22 mouse cellular contexts compared by ENCODE assay signal in the genomic region with DNA sequence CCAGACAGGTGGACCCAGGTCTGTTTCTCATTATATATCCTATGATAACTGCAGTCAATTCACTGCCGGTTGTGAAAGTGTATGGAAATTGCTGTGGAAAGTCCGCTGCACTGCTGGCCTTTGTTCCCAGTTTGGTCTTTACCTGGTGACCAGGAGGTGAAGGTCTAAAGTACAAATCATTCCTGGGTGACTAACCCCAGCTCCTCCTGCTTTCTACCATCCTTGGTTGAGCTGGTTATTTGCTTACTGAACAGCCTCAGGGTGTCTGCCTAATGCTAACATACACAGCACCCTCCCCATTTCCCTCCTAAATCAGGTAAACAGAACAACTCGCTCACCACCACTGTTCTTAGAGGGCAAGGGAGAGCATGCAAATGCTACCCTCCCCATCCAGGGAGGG.
DNase-seq lines count a peak whose midpoint lies in the region; ATAC-seq and TF ChIP-seq lines count a peak whose summit lies in the region.
"Had no signal": no experiment of that assay in that cellular context is flagged by ENCODE, and none has a peak within 500 bp of the region (broad histone marks: within the 10 kb centered on the region; RNA-seq: fewer than 3 reads in every experiment).

No protein-coding gene starts in this region.

- H3K4me2 ChIP-seq in kidney, embryonic 14.5 days (replicated peaks; ENCODE audit: low read depth, low read length), result no peak overlapping the region
- no peak overlapping the region for H3K4me2 ChIP-seq in stomach, embryonic 16.5 days (ENCODE audit: low read depth, low read length)
- no peak overlapping the region for H3K4me2 ChIP-seq in heart, embryonic 11.5 days
- H3K4me2 ChIP-seq: heart, embryonic 12.5 days; hindbrain, embryonic 14.5 days; midbrain, embryonic 15.5 days; neural tube, embryonic 15.5 days had no signal

- no peaks in the 10 kb centered on the region for H3K27me3 ChIP-seq in kidney, embryonic 14.5 days (ENCODE audit: control insufficient read depth, insufficient read depth, low read length)
- no peaks in the 10 kb centered on the region for H3K27me3 ChIP-seq in kidney, adult 2 months (replicated peaks; ENCODE audit: control insufficient read depth, insufficient read depth, low read length)
- no peaks in the 10 kb centered on the region for H3K27me3 ChIP-seq in stomach, embryonic 16.5 days (ENCODE audit: control insufficient read depth, insufficient read depth, low read length)
- H3K27me3 ChIP-seq in heart, embryonic 11.5 days (ENCODE audit: control insufficient read depth, insufficient read depth, low read length), result no peaks in the 10 kb centered on the region
- H3K27me3 ChIP-seq: heart, embryonic 12.5 days; megakaryocyte, embryonic 14.5 days; midbrain, embryonic 15.5 days; neural tube, embryonic 15.5 days; Patski had no signal

- H3K9ac ChIP-seq in kidney, embryonic 14.5 days (ENCODE audit: low read depth, low read length), result no peak overlapping the region
- H3K9ac ChIP-seq in stomach, embryonic 16.5 days (ENCODE audit: low read length), result no peak overlapping the region
- no peak overlapping the region for H3K9ac ChIP-seq in heart, embryonic 11.5 days (ENCODE audit: low read depth, low read length)
- H3K9ac ChIP-seq: heart, embryonic 12.5 days; hindbrain, embryonic 14.5 days; midbrain, embryonic 15.5 days; neural tube, embryonic 15.5 days had no signal

- H3K4me1 ChIP-seq in kidney, embryonic 14.5 days (ENCODE audit: control insufficient read depth, insufficient read depth, low read length), result no peaks in the 10 kb centered on the region
- peaks cover 22% of the 10 kb centered on the region for H3K4me1 ChIP-seq in kidney, adult 2 months (ENCODE audit: control insufficient read depth, insufficient read depth, low read length)
- peaks cover 6% of the 10 kb centered on the region for H3K4me1 ChIP-seq in stomach, embryonic 16.5 days (ENCODE audit: control insufficient read depth, insufficient read depth, low read length)
- H3K4me1 ChIP-seq in heart, embryonic 11.5 days (ENCODE audit: control insufficient read depth, insufficient read depth, low read length), result no peaks in the 10 kb centered on the region
- H3K4me1 ChIP-seq: heart, embryonic 12.5 days; megakaryocyte, embryonic 14.5 days; midbrain, embryonic 15.5 days; neural tube, embryonic 15.5 days had no signal

- no peaks in the 10 kb centered on the region for H3K9me3 ChIP-seq in kidney, embryonic 14.5 days (ENCODE audit: control insufficient read depth, low read length)
- H3K9me3 ChIP-seq in stomach, embryonic 16.5 days (replicated peaks; ENCODE audit: control insufficient read depth, low read length), result no peaks in the 10 kb centered on the region
- H3K9me3 ChIP-seq in heart, embryonic 11.5 days (replicated peaks; ENCODE audit: control insufficient read depth, low read length), result no peaks in the 10 kb centered on the region
- H3K9me3 ChIP-seq: heart, embryonic 12.5 days; megakaryocyte, embryonic 14.5 days; midbrain, embryonic 15.5 days; neural tube, embryonic 15.5 days had no signal

- peak; percentile 82 for DNase-seq in kidney, adult 11 months
- DNase-seq in kidney, adult 2 months, result peak; percentile 90
- DNase-seq in kidney, postnatal 14 days, result peak; percentile 70
- DNase-seq in ovary, postnatal 10 days (ENCODE audit: low spot score), result no peak
- no peak for DNase-seq in heart, postnatal 4 days
- DNase-seq: adrenal gland, adult 8-10 months; cerebellum, postnatal 10 days; embryo, embryonic 11 days; gastrocnemius, adult 2 months; heart, postnatal 14 days; lung, adult 18-20 months; right cerebral cortex, postnatal 14 days had no signal

- no peak overlapping the region; the same call in 1 of the 2 replicates for H3K27ac ChIP-seq in kidney, embryonic 14.5 days (ENCODE audit: low read depth, low read length)
- H3K27ac ChIP-seq in kidney, adult 2 months (ENCODE audit: insufficient read depth, low read depth, low read length), result peak overlapping the region; percentile 94
- peak overlapping the region; percentile 33; the same call in 1 of the 2 replicates for H3K27ac ChIP-seq in stomach, embryonic 16.5 days (ENCODE audit: low read length)
- no peak overlapping the region for H3K27ac ChIP-seq in heart, embryonic 11.5 days (ENCODE audit: low read depth, low read length)
- H3K27ac ChIP-seq: gastrocnemius, adult 2 months; hindbrain, embryonic 14.5 days; midbrain, embryonic 15.5 days; neural tube, embryonic 15.5 days had no signal

- H3K36me3 ChIP-seq in kidney, embryonic 14.5 days (ENCODE audit: control insufficient read depth, insufficient read depth, low read length), result no peaks in the 10 kb centered on the region
- H3K36me3 ChIP-seq in kidney, adult 2 months (ENCODE audit: control insufficient read depth, insufficient read depth, low read length), result no peaks in the 10 kb centered on the region
- no peaks in the 10 kb centered on the region for H3K36me3 ChIP-seq in stomach, embryonic 16.5 days (ENCODE audit: control insufficient read depth, insufficient read depth, low read length)
- no peaks in the 10 kb centered on the region for H3K36me3 ChIP-seq in heart, embryonic 11.5 days (ENCODE audit: control insufficient read depth, insufficient read depth, low read length)
- H3K36me3 ChIP-seq: heart, embryonic 12.5 days; midbrain, embryonic 15.5 days; neural tube, embryonic 15.5 days had no signal

- no peak overlapping the region for H3K4me3 ChIP-seq in kidney, embryonic 14.5 days (ENCODE audit: low read length)
- no peak overlapping the region for H3K4me3 ChIP-seq in kidney, adult 2 months (ENCODE audit: insufficient read depth, low read depth, low read length)
- H3K4me3 ChIP-seq in stomach, embryonic 16.5 days (replicated peaks; ENCODE audit: low read length), result no peak overlapping the region
- H3K4me3 ChIP-seq in heart, embryonic 11.5 days (ENCODE audit: low read depth, low read length), result no peak overlapping the region
- H3K4me3 ChIP-seq: gastrocnemius, adult 2 months; heart, embryonic 12.5 days; megakaryocyte, embryonic 14.5 days; midbrain, embryonic 15.5 days; neural tube, embryonic 15.5 days had no signal

- no peak for TF ChIP-seq CTCF in kidney, adult 2 months (conservative IDR thresholded peaks at IDR 0.05; ENCODE audit: insufficient read depth, insufficient read length, low read depth, low read length)

- no peak for TF ChIP-seq POLR2A in kidney, adult 2 months (IDR thresholded peaks at IDR 0.05; ENCODE audit: low read depth, low read length)

- no peak for ATAC-seq in kidney, embryonic 14.5 days (ENCODE audit: low FRiP score, low TSS enrichment)
- ATAC-seq in stomach, embryonic 16.5 days (ENCODE audit: insufficient read depth, low FRiP score), result 0 out of 2 replicates have a peak, but pooled peaks have one; percentile 51
- ATAC-seq in heart, embryonic 11.5 days (replicated peaks; ENCODE audit: insufficient number of reproducible peaks, low FRiP score, low TSS enrichment), result no peak
- ATAC-seq: CD4-positive, CD25-positive, alpha-beta regulatory T cell, adult 4 months; midbrain, embryonic 15.5 days; Patski had no signal

- WGBS in kidney, embryonic 14.5 days, result 63% methylated on average over 3 of the region's 3 CpGs
- WGBS in kidney, adult 2 months, result 43% methylated on average over 3 of the region's 3 CpGs
- 55% methylated on average over 3 of the region's 3 CpGs for WGBS in stomach, embryonic 16.5 days
- WGBS in heart, embryonic 11.5 days (ENCODE audit: insufficient replicate concordance), result 77% methylated on average over 3 of the region's 3 CpGs

Comparison
In these comparisons a context has a peak if more than half of its experiments do, and no peak if none do; other contexts are left out.
1. H3K27ac ChIP-seq: peak in kidney, adult 2 months (single experiment) and stomach, embryonic 16.5 days (single experiment); none in kidney, embryonic 14.5 days (single experiment) and heart, embryonic 11.5 days (single experiment).
2. DNase-seq: peak in kidney, adult 11 months (single experiment), kidney, adult 2 months (single experiment) and kidney, postnatal 14 days (single experiment); none in ovary, postnatal 10 days (single experiment) and heart, postnatal 4 days (single experiment).